Mouse (Mus musculus) heart, adult 11 months (tissue): ENCODE measurements around the gene 2310007B03Rik.
A peak's percentile ranks its signal among the peaks of the same experiment; 100 is the strongest.

ENCODE experiments used
- DNase-seq: peaks from one replicate; pipeline ENCODE4 v3.0.0; 2022

2310007B03Rik gene

DNA sequence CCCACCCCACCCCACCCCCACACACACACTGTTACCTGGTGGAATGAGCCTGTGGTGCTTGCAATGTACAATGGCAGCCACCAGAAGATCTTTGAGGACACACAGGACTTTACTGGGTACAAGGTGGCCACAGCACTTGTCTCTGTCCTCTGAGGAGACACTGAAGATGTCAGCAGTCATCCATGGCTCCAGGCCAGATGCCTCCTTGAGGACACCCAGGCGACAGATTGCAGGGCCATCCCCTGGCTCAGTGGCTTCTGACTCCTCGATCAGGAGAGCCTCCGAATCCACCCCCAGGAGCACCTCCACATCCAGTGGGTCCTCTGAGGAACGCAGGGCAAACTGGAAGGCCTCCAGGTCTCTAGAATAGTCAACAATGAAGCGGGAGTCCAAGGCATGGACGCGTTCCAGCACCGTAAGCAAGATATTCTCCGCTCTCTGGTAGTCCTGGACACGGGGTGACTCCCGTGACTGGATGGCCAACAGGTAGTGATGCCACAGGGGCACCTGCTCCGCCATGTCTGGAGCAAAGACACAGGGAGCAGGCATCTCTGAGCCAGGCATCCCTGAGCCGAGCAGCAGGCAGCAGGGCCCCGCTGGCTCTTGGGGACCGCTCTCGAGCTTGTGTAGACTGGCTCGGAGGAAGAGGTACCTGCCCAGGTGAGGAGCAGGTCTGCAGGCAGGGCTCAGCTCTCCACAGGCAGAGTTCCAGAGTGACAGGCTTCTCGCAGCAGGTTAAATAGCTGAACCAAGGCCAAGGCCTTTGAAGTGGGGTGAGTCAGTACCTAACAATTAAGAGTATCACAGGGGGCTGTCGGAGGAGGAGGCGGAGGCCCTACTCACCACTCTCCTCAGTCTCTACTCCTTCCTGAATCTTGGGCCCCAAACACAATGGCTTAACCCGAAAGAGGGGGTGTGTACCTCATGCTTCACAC lies 915 bp downstream of the 2310007B03Rik start:
- no peak for DNase-seq

DNA sequence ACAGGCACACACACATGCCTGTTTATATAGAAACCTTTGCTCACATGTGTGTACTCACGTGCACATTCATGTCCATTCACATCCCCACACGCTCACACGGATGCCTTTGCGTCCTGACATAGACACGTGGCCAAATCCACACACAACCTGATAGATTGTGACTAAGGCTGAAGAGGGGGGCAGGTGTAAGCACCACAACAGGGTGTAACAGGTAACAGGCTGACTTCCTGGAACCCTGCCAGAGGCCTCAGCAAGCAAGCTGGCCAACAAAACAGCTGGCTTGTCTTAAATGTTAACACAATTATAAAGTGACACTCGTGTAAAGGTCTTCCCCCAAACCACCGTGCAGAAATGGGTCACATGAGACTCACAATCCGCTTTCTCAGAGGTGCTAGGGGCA lies 1.8 kb downstream of the 2310007B03Rik start:
- DNase-seq = no peak

DNA sequence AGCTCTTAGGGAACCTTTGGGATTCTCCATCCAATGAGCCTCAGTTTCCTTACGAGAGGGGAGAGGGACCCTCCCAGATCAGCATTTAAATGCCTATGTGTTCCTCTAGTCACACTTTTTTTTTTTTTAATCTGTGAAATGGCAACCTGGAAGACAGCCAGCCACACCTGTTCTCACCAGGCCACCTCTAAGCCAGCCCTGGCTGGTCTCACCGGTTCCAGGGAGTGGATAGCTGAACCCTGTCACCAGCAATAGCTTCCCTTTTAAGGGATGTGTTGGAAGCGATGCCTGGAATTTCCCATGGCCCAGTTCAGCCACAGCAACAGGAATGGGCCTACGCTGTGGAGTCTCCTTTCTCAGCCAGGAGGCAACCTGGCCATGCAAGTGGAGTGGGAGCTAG lies 3.2 kb downstream of the 2310007B03Rik start:
- no peak for DNase-seq

DNA sequence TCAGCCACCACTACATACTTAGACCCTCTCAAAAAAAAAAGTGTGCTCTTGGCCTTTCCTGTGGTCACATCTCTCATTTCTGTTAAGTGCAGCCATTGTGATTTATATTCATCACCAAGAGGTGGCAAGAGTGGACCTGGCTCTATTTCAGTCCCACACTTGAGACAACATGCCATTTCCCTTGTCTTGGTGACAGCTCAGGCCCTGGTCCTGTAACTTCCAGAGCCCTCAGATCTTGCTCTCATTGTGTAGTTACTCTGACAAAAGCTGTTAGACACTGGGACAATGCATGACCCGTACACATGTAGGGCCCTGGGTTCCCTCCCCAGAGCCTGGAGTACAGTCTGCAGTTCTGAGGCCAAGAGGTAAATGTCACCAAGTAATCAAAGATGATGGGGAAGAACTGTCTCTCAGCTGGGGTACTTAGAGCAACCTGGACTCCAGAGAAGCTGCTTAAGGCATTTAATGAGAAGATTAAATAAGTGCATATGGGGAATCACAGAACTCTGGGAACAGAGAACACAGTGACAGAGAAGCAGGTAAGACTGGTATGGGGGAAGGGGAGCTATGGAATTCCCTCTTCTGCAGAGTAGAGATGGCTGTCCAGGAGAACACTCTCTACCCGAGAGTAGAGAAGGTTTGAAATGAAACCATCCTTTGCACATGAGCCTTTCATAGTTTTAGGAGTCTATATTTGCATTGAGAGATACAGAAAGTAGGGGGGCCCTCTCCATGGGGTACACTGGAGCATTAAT lies 9.7 kb downstream of the 2310007B03Rik start:
- DNase-seq = no peak

DNA sequence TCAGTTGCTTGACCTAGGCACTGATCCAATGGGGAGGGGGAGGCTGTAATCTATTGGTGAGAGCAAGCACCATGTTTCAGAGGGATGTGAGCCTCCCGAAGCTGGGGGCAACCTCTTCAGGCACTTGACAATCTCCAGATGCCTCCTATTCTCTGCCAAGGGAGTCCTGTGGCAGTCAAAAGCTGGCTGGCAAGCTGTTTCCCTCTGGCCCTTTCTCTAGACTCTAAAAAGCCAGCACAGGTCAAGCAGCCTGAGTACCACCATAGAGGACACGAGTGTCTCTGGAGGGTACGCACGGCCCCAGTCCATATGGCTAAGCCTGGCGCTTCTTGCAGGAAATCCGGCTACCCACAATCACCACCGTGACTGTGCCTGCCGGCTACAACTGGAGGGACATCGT lies 16.6 kb downstream of the 2310007B03Rik start:
- DNase-seq = peak; percentile 95

DNA sequence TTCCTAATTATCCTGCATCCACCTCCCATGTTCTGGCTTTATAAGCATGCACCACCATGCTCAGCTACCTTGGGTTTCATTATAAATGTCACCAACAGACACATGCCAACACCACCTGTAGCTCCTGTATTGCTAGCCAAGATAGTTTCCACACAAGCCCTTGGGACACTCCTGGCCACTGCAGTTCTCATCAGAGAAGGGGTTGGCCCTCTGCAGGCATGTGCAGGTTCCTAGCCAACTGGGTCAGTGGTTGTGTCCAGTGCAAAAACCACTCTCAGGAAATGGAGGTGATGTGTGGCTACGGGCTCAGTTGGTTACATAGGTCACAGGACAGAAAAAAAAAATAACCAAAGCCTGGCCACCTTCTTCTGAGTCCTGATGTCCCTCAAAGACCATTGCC lies 17.9 kb downstream of the 2310007B03Rik start:
- no peak for DNase-seq

DNA sequence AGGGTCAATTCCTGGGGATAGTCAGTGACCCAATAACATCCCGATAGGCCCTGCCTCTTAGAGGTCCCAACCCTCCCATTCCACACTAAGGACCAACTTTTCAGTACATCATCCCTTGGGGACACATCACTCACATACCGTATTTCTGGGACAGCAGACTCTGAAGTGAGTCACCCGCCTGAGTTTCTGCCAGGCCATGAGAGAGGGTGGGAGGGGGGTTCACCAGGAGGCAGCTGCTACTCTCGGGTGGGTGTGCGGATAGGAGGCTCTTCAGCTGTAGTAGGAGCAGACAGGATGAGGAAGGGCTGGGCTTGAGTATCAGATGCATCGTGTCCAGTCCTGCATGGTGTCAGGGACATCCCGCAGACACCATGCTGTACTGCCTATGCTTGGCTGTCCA lies 21.0 kb downstream of the 2310007B03Rik start:
- peak; percentile 91 for DNase-seq

DNA sequence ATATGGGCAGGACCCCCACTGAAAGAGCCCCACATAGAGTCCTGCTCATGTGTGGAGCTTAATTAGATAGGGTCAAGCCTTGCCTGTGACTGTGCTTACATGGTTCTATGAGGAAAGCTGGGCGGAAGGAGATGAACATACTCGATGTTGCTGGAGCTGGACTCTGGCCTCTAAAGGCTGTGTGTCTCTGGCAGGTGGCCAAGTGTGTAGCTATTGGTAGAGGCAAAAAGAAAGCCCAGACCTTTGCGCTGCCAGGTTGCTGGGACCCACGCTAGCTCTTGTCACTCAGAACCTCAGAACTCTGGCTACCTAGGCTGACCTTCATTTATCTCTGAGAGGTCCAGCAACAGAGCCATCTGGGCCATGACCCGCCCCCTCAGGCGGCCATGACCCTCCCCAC lies 22.2 kb downstream of the 2310007B03Rik start:
- no peak for DNase-seq

DNA sequence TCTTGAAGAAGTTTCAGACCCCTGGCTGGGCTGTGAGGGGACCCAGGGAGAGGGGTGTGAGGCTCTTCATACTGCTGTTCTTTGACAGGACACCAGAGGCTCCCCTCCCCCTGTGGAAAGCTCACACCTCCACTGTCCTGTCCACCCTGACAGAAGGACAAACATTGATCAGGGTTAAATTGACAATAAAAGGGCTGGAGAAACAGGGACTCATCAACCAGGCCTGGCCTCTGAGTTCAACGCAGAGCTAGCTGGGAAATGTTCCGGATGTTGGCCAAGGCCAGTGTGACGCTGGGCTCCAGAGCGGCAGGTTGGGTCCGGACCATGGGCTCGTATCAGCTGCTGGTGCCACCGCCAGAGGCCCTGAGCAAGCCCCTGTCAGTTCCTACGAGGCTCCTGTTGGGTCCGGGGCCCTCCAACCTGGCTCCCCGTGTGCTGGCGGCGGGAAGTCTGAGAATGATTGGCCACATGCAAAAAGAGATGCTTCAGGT lies 25.7 kb downstream of the 2310007B03Rik start, which contains the start of gene Agxt:
Gene Agxt (plus strand): TSS at position 205 of the 491 bp plus-strand sequence.
- DNase-seq = no peak

DNA sequence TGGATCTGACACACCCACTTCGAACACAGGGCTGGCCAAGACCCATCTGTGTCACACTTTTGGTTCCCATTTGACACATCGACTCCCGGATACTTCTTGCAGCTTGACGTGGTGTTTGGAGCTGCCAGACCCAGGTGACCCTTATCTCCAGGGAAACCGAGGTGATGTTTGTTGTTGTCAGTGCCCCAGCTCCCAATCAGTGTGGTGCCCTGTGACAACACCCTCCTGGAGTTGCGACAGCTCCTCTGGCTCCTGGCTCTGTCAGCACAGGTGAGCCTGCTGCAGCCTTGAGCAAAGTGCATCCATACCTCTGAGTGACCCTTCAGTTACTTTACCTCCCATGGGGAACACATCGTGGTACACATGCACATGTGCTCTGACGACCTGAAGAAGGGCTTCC lies 28.1 kb downstream of the 2310007B03Rik start:
- peak; percentile 81 for DNase-seq

DNA sequence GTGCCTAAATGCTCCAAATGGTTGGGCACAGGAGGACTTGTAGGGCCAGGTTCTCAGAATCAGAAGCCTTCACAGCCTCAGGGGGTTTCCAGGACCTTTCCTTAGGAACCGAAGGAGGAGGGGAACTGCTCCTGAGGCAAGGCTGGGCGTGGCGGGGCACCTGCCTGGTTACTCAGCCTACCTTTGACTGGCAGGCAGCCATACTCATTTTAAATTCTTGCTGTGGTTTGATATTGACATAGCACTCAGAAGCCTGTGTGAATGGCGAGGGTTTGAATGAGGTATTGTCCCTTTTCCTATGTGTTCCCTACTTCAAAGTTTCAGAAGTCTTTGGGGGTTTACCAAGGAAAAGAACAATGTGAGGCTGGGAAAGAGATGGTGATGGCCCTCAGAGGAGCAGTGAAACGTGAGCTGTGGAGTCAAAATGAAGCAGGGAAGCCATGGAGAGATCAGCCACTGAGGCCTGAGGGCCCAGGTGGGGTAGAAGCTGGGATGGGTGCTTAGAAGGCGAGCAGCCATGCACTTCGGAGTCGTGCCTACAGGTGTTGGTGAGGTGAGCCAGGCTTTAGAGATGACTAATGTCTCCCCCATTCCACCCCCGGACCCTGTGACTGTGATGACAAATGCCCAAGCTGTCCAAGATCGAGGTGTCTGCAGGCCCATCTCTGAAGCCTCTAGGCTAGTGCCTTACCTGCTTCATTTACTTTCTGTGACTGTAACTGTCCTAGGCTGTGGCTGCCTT lies 30.3 kb downstream of the 2310007B03Rik start:
- peak; percentile 82 for DNase-seq

DNA sequence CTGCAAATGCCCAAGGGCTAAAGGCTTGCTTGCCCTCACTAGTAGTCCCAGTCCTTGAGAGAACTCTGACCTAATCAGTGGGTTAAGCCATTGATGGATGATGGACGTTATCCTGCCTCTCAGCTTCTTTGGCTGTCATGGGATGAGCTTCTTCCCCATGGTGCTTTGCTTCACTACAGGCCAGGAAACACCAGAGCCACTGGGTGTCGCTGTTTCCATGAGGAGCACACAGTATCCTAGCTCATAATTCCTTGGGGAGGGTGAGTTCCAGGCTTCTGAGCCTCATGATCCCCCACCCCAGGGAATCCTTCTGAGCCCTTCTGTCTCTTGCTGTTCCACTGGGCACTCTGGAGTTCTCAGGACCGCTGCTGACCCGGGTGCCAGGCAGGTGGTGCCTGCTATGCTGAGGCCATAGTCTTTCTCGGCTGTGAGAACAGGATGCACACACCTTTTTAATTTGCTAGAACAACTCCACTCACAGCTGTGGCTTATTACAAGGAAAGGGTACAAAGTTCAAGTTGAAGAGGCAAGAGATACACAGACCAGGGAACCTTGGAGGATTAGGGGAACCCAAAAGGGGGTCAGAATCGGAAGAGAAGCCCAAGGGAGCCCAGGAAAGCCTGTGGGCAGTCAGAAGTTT lies 31.9 kb downstream of the 2310007B03Rik start:
- DNase-seq = peak; percentile 90

DNA sequence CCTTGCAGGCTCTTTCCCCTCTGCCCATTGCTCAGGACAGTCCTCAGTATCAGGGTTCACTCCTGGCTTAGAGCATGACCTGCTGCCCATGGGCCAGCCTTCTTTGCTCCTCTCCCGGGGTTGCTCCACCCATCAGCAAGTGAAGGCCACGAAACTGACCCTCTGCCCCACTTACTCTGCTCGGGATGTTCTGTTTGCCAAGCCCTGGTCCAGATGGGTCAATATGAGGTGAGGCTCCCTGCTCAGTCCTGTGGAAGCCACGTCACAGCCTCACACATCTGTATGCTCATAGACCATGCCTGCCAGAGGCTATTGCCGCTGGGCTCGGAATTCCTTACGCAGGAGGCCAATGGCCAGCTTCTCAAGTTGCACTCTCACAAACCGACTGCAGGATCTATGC lies 32.5 kb downstream of the 2310007B03Rik start:
- peak; percentile 80 for DNase-seq

DNA sequence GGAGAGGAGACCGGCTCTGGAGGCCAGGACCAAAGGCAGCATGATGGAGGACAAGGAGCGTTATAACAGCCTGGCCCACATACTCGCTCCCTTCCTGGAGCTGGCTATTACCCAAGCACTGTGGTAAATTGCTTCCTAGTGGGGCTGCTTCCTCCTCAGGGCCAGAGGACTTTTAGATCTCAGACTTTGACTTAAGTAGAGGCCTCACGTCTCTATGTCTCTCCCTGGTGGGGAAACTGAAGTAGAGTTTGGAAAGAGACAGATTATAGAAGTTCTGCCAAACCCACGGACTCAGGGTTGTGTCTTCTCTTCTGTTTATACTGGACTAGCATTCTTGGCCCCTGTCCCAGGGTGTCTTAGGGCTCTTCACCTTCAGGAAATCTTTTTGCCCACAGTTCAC lies 35.5 kb downstream of the 2310007B03Rik start:
- DNase-seq = peak; percentile 88

DNA sequence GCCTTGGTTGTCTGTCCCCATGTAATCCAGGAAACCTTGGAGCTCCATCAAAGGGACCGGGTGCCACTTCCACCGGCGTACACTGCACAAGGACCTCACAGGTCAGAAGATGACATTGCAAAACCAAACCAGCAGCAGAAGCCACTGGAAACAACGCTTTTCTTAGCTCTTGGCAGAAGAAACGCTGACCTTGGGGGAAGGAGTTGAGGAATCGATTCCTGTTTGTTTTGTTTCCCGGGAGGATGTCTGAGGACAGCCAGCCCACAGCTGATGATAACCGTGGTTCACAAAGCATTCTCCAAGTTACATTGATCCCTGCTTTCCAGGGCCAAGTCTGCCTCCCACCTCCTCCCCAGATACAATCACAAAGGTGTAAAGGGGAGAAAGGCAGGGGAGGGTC lies 36.7 kb downstream of the 2310007B03Rik start:
- peak; percentile 81 for DNase-seq

DNA sequence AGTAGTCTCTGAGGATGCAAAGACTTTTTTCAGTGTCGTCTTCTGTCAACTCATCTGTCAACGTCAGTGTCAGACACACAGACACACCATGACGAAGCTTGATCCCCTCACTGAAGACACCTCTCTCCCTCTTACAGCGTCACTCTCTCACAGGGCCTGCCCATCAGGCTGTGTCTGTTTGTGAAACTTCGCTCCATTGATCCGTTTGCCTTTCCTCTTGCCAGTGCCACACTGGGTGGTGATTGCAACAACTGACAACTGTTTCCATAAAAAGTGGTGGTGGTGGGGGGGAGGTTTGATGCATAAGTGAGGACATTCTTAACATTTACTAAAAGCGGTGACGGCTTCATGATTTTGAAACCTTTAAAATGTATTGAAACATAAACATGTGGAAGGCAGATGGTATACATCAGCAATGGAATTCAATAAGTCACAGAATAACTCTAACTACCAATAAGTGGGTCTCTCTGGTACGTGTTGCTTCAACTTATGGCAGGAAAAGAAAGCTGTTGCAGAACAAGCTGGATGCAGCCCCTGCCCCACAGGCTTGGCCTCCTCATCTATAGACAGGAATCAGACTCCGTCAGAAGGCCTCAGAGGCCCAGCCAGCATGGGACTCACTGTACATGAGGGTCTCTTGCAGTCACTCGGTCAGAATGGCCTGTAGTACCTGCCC lies 37.4 kb downstream of the 2310007B03Rik start:
- peak; percentile 29 for DNase-seq

DNA sequence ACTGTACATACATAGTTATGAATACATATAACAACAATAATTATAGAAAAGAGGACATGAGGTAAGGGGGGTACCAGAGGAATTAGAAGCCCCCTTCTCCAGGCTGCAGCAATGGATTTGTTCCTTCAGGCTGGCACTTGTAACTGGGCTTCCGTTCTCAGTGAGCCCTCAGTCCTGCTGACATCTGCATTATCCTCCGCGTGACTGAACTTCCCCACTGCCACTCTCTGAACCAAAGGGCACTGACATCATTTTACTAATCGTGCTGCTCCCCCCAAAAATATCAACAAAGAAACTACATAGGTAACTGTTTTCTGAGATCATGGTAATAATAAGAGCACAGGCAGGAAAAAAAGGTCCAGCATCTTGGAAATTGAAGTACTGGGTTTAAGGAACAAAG lies 41.9 kb downstream of the 2310007B03Rik start:
- peak; percentile 94 for DNase-seq

DNA sequence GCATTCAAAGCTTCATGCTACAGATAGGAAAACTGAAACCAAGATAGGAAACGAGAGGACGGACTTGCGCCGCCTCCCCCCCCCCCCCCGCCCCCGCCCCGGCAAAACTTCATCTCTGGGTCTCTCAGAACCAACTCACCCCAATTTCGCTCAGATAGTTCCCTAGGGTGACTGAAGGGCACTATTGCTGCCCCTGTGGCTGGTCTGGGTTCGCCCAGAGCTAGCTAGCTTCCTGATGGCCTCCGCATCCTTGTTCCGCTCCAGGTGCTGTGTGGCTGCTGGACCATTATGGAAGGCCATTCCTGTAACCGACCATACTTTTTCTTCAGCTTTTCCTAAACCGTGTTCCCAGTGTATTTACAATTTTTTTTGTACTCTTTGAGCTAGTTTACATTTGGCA lies 45.3 kb downstream of the 2310007B03Rik start:
- peak; percentile 60 for DNase-seq

DNA sequence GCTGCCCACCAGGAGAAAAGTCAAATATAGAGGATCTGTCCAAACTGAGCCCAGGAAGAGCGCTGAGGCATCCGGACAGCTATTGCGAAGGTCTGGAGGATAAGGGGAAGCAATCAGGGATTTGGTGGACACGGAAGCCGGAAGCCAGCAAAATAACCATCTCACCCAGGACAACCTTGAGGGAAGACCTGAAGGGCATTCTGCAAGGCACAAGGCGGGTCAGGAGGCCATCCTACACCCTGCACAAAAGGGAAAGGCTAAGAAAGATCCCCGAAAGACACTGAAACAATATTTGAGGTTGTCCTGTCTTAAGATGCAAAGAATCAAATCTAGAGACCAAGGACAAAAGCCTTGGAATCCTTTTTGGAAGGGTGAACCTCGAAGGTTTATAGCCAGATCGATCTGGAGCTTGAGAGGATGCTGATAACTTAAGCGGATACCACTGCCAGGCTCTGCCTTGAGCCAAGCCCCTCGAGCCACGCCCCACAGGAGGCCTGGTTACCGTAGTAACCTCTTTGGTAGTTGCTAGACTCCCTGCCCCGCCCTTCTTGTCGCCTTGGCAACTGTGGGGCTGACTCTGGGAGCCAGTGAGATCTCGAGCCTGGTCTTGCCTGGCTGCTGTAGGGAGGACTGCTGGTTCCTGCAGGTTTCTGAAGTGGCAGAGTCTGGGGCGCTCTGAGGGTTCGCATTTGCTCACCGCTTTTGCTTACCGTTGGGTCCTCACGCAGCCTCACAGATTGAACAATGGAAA lies 45.9 kb downstream of the 2310007B03Rik start:
- peak; percentile 94 for DNase-seq

DNA sequence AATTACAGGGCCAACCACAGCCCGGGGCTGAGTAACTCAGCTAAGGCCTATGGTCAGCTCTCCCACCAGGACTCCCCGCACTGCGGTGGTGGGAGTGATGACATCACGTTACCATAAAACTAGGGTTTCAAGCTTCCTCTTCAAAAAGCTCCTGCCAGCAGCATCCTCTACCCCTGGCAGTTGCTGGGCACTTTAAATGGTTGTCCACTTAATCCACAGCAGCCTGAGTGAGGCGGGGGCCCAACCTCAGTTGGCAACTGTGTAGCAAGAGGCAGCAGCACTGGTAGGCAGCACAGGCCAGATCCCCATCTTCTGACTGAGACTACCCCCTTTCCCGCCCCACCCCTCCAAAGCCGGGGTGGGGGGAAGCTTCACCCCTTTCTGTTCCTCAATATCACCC lies 58.0 kb downstream of the 2310007B03Rik start:
- peak; percentile 86 for DNase-seq

DNA sequence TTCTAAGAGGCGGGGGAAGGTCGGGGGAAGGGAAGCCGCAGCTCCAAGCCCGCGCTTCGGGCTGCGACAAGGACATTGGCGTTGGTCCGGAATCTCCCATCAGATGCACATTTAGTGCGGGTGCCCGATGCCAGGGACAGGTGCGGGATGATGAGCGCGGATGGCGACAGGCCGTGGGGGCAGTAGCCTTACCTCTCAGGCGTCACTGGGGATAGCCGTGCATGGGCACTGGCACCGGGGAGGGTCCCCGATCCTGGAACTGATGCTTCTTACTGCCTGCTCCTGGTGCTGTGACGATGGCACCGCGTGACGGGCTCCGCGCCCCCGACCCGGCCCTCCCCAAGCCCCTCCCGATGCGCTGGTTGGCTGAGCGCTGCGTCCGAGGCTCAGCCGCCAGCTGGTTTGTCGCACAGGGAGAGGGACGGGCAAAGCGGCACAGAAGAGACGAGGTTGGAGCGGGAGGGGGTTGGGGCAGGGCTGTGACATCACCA lies 59.1 kb downstream of the 2310007B03Rik start, which contains the start of gene Kif1a:
Gene Kif1a (minus strand): TSS at position 381 of the 491 bp plus-strand sequence.
- DNase-seq = peak; percentile 91
